Mouse (Mus musculus): ENCODE data around the gene Timp3. TPM values are rescaled to one million over a fixed set of nuclear protein-coding genes. Genes with fewer than 3 reads are reported as not detected.

Gene Timp3
- polyA plus RNA-seq, 1 experiment = 14.1 TPM

DNA sequence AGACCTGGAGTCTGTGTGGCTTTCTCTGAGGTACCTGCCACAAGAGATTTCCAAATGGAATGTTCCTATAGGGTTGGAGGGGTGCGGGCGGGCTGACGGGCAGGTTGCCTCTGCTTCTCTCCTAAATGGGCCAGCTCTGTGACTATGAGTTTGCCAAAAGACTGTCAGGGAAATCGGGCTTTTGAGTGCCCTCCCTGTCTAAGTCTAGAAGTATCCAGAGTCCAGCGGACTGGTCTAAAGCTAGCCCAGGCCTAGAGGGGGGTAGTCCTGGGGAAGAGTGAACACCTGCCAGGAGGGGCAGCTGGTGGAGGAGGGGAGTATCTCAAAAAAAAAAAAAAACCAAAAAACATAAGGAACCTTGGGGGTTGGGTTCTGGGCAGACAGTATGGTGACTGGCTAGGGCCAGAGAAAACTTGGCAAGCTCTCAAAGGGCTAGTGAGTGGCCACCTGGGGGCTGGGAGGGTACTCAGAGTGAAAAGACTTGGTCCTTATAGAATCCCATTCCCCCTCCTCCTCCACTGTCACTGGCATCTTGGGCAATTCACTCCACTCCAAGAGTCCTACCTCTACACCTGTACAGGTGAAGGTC is 18.5 kb downstream of the Timp3 start:
- H3K9ac ChIP-seq (ENCODE audit: low read depth, poor library complexity, severe bottlenecking) = no peak overlapping the region
- TF ChIP-seq POLR2A (IDR thresholded peaks at IDR 0.05; ENCODE audit: insufficient read depth, low read length) (no peak), CTCF (IDR thresholded peaks at IDR 0.05; ENCODE audit: low read depth, low read length) (no peak), EP300 (IDR thresholded peaks at IDR 0.05; ENCODE audit: insufficient read depth, low read depth, low read length) (no peak)
- H3K27me3 ChIP-seq (ENCODE audit: control insufficient read depth, insufficient read depth, low read length, poor library complexity, severe bottlenecking) = no peaks in the 10 kb centered on the region
- H3K4me3 ChIP-seq (ENCODE audit: low read depth, low read length) = no peak overlapping the region
- no peaks in the 10 kb centered on the region for H3K4me1 ChIP-seq (ENCODE audit: control insufficient read depth, insufficient read depth, low read length)
- no peak overlapping the region for H3K27ac ChIP-seq (ENCODE audit: insufficient read depth, low read length)
- H3K9me3 ChIP-seq (replicated peaks; ENCODE audit: control insufficient read depth, insufficient read depth, low read length, poor library complexity, severe bottlenecking) = no peaks in the 10 kb centered on the region
- H3K36me3 ChIP-seq (ENCODE audit: control insufficient read depth, insufficient read depth, low read length, poor library complexity, severe bottlenecking) = no peaks in the 10 kb centered on the region

GRCm38 (mm10) chr10:86319526-86319925 is 19.4 kb downstream of the Timp3 start:
- no peaks in the 10 kb centered on the region for H3K36me3 ChIP-seq (ENCODE audit: control insufficient read depth, insufficient read depth, low read length, poor library complexity, severe bottlenecking)
- no peaks in the 10 kb centered on the region for H3K27me3 ChIP-seq (ENCODE audit: control insufficient read depth, insufficient read depth, low read length, poor library complexity, severe bottlenecking)
- no peak overlapping the region for H3K9ac ChIP-seq (ENCODE audit: low read depth, poor library complexity, severe bottlenecking)
- H3K27ac ChIP-seq (ENCODE audit: insufficient read depth, low read length) = no peak overlapping the region
- TF ChIP-seq CTCF (IDR thresholded peaks at IDR 0.05; ENCODE audit: low read depth, low read length) (no peak), POLR2A (IDR thresholded peaks at IDR 0.05; ENCODE audit: insufficient read depth, low read length) (no peak), EP300 (IDR thresholded peaks at IDR 0.05; ENCODE audit: insufficient read depth, low read depth, low read length) (no peak)
- no peaks in the 10 kb centered on the region for H3K4me1 ChIP-seq (ENCODE audit: control insufficient read depth, insufficient read depth, low read length)
- no peaks in the 10 kb centered on the region for H3K9me3 ChIP-seq (replicated peaks; ENCODE audit: control insufficient read depth, insufficient read depth, low read length, poor library complexity, severe bottlenecking)
- H3K4me3 ChIP-seq (ENCODE audit: low read depth, low read length) = no peak overlapping the region

- Histone ChIP-seq H3K4me1 (ENCODE audit: control insufficient read depth, insufficient read depth, low read length) (no peaks in the 10 kb centered on the region), H3K4me3 (ENCODE audit: low read depth, low read length) (no peak overlapping the region), H3K27ac (ENCODE audit: insufficient read depth, low read length) (no peak overlapping the region), H3K36me3 (ENCODE audit: control insufficient read depth, insufficient read depth, low read length, poor library complexity, severe bottlenecking) (no peaks in the 10 kb centered on the region), H3K9me3 (replicated peaks; ENCODE audit: control insufficient read depth, insufficient read depth, low read length, poor library complexity, severe bottlenecking) (no peaks in the 10 kb centered on the region), H3K27me3 (ENCODE audit: control insufficient read depth, insufficient read depth, low read length, poor library complexity, severe bottlenecking) (no peaks in the 10 kb centered on the region), H3K9ac (ENCODE audit: low read depth, poor library complexity, severe bottlenecking) (no peak overlapping the region)
- TF ChIP-seq CTCF (IDR thresholded peaks at IDR 0.05; ENCODE audit: low read depth, low read length) (no peak), EP300 (IDR thresholded peaks at IDR 0.05; ENCODE audit: insufficient read depth, low read depth, low read length) (no peak), POLR2A (IDR thresholded peaks at IDR 0.05; ENCODE audit: insufficient read depth, low read length) (no peak)
Measured at GRCm38 (mm10) chr10:86320204-86320603, 20.0 kb downstream of the Timp3 start.

GRCm38 (mm10) chr10:86321194-86321593 is 21.0 kb downstream of the Timp3 start:
- TF ChIP-seq CTCF (IDR thresholded peaks at IDR 0.05; ENCODE audit: low read depth, low read length) (no peak), EP300 (IDR thresholded peaks at IDR 0.05; ENCODE audit: insufficient read depth, low read depth, low read length) (no peak), POLR2A (IDR thresholded peaks at IDR 0.05; ENCODE audit: insufficient read depth, low read length) (no peak)
- no peaks in the 10 kb centered on the region for H3K27me3 ChIP-seq (ENCODE audit: control insufficient read depth, insufficient read depth, low read length, poor library complexity, severe bottlenecking)
- no peaks in the 10 kb centered on the region for H3K4me1 ChIP-seq (ENCODE audit: control insufficient read depth, insufficient read depth, low read length)
- H3K9me3 ChIP-seq (replicated peaks; ENCODE audit: control insufficient read depth, insufficient read depth, low read length, poor library complexity, severe bottlenecking) = no peaks in the 10 kb centered on the region
- no peaks in the 10 kb centered on the region for H3K36me3 ChIP-seq (ENCODE audit: control insufficient read depth, insufficient read depth, low read length, poor library complexity, severe bottlenecking)
- no peak overlapping the region for H3K4me3 ChIP-seq (ENCODE audit: low read depth, low read length)
- no peak overlapping the region for H3K27ac ChIP-seq (ENCODE audit: insufficient read depth, low read length)
- H3K9ac ChIP-seq (ENCODE audit: low read depth, poor library complexity, severe bottlenecking) = no peak overlapping the region

- Histone ChIP-seq H3K27ac (ENCODE audit: insufficient read depth, low read length) (no peak overlapping the region), H3K9me3 (replicated peaks; ENCODE audit: control insufficient read depth, insufficient read depth, low read length, poor library complexity, severe bottlenecking) (no peaks in the 10 kb centered on the region), H3K27me3 (ENCODE audit: control insufficient read depth, insufficient read depth, low read length, poor library complexity, severe bottlenecking) (no peaks in the 10 kb centered on the region), H3K36me3 (ENCODE audit: control insufficient read depth, insufficient read depth, low read length, poor library complexity, severe bottlenecking) (no peaks in the 10 kb centered on the region), H3K9ac (ENCODE audit: low read depth, poor library complexity, severe bottlenecking) (no peak overlapping the region), H3K4me1 (ENCODE audit: control insufficient read depth, insufficient read depth, low read length) (no peaks in the 10 kb centered on the region), H3K4me3 (ENCODE audit: low read depth, low read length) (no peak overlapping the region)
- TF ChIP-seq EP300 (IDR thresholded peaks at IDR 0.05; ENCODE audit: insufficient read depth, low read depth, low read length) = no peak
- TF ChIP-seq POLR2A (IDR thresholded peaks at IDR 0.05; ENCODE audit: insufficient read depth, low read length) = no peak
- TF ChIP-seq CTCF (IDR thresholded peaks at IDR 0.05; ENCODE audit: low read depth, low read length) = no peak
Measured at GRCm38 (mm10) chr10:86322006-86322405, 21.8 kb downstream of the Timp3 start.

GRCm38 (mm10) chr10:86323275-86323994 is 23.3 kb downstream of the Timp3 start:
- Histone ChIP-seq H3K36me3 (ENCODE audit: control insufficient read depth, insufficient read depth, low read length, poor library complexity, severe bottlenecking) (no peaks in the 10 kb centered on the region), H3K9ac (ENCODE audit: low read depth, poor library complexity, severe bottlenecking) (no peak overlapping the region), H3K4me3 (ENCODE audit: low read depth, low read length) (no peak overlapping the region), H3K4me1 (ENCODE audit: control insufficient read depth, insufficient read depth, low read length) (no peaks in the 10 kb centered on the region), H3K9me3 (replicated peaks; ENCODE audit: control insufficient read depth, insufficient read depth, low read length, poor library complexity, severe bottlenecking) (no peaks in the 10 kb centered on the region), H3K27ac (ENCODE audit: insufficient read depth, low read length) (no peak overlapping the region), H3K27me3 (ENCODE audit: control insufficient read depth, insufficient read depth, low read length, poor library complexity, severe bottlenecking) (no peaks in the 10 kb centered on the region)
- TF ChIP-seq POLR2A (IDR thresholded peaks at IDR 0.05; ENCODE audit: insufficient read depth, low read length) (no peak), CTCF (IDR thresholded peaks at IDR 0.05; ENCODE audit: low read depth, low read length) (no peak), EP300 (IDR thresholded peaks at IDR 0.05; ENCODE audit: insufficient read depth, low read depth, low read length) (no peak)

All from ES-Bruce4 (cell line).